Mouse (Mus musculus) cerebellum, adult 2 months (tissue): ENCODE results near the gene Rc3h1.

ENCODE experiments used
- CTCF ChIP-seq: fragments of 200-500 bp; IDR thresholded peaks from 2 replicates; pipeline ENCODE4 v1.5.1; 2011; ENCODE audit warnings: low read depth, mild to moderate bottlenecking, control low read depth, low read length, moderate library complexity, borderline replicate concordance; ENCODE audit not compliant: insufficient read depth
- POLR2A ChIP-seq: fragments of 200-500 bp; IDR thresholded peaks from 2 replicates; pipeline ENCODE4 v1.6.1; 2011; ENCODE audit warnings: low read length, control low read depth, borderline replicate concordance; ENCODE audit not compliant: insufficient read depth

DNA sequence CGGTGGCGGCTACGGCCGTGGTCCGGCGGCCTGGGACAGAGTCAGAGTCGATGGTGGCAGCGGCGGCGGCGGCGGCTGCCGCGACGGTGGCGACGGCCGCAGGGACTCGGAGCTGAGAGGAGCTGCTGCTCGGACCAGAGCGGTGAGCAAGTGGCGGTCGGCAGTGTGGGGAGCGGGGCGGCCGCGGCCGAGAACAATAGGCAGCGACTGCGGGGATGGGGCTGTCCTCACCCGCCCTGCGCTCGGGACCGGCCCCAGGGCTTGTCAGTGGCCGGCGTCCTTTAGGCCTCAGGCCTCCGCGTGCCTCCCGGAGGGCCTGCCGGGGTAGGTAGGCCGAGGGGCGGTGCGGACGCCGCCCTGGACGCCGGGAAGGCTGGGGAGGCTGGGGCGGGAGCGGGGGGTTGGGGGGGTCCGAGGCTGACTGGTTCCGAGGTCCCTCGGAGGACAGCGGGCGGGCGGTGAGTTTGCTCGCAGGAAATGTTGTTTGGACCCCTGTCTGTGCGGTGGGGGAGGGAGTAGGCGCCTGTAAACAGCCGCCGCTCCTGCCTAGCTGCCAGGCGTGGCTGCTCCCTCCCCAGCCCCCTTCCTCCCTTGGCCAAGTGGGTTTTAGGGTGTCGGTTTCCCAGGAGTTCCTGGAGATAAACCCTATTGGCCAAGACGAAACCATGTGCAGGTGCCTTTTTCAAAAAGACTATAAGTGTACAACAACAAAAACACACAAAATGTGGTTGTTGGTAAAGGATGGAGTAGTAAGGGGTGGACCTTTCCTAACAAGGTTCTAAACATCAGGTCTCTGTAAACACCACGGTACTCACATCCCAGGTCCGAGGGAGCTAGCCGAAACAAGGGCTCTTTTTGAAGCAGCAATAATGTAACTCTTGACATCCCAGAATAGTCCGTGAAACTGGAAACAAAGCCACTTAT is 602 bp downstream of the Rc3h1 start:
- TF ChIP-seq CTCF, result no peak
- TF ChIP-seq POLR2A, result no peak
